Mouse (Mus musculus): Measurements from ENCODE around the gene Eda2r. TPM values are rescaled to one million over a fixed set of nuclear protein-coding genes. Genes with fewer than 3 reads are reported as not detected.

Eda2r gene
- total and polyA plus RNA-seq, 3 experiments: 0.13 to 0.21 TPM; not detected in 1

DNA sequence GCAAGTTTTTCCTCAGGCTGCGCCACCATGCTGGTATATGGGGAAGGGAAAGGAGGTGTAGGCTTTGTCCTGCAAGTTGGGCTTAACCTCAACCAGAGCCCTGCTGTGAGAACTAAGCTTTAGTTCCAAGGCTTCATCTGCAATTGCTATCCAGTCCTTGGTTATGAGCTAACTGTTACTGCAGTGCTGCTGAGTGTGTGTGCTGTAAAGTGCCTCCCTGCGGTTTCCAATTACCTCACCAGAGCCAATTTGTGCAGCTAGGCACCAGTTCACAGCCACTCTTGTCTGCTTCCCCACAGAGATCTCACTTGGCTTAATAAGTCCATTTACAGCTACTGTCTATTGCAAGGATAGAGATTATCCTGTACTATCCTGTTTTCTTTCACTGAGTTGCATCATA lies 16.1 kb downstream of the Eda2r start:
- dilution Hi-C loops (cut with MboI; ENCODE audit: extremely low pct_ligation_motif_present, extremely low pct_unique_long_range_greater_than_20kb, low sequenced_read_pairs): no loop called here
- TF ChIP-seq CHD1 (IDR thresholded peaks at IDR 0.05; ENCODE audit: low read depth, low read length): no peak
- TF ChIP-seq MXI1 (IDR thresholded peaks at IDR 0.05; ENCODE audit: low read depth, low read length): no peak
- no peak for TF ChIP-seq EP300 (IDR thresholded peaks at IDR 0.05; ENCODE audit: low read length)
- TF ChIP-seq E2F4 (IDR thresholded peaks at IDR 0.05; ENCODE audit: insufficient replicate concordance, low read depth, low read length): no peak
- TF ChIP-seq CHD2 (IDR thresholded peaks at IDR 0.05; ENCODE audit: low read length): no peak
- H3K27me3 ChIP-seq (replicated peaks): no peaks in the 10 kb centered on the region
- no peaks in the 10 kb centered on the region for H3K79me2 ChIP-seq (replicated peaks; ENCODE audit: control insufficient read depth, extremely low read depth, insufficient read depth, poor library complexity, severe bottlenecking)
- no peak overlapping the region for H3K4me2 ChIP-seq (ENCODE audit: insufficient read depth, low read depth, poor library complexity, severe bottlenecking)
- H3K4me1 ChIP-seq (ENCODE audit: control insufficient read depth in 1 of 2, insufficient read depth in 2 of 2): no peaks in the 10 kb centered on the region
- in situ Hi-C loops (cut with MboI; ENCODE audit: low pct_ligation_motif_present, low pct_unique_long_range_greater_than_20kb, low sequenced_read_pairs): no loop called here
- DNase-seq (ENCODE audit: extremely low read depth): no peak
- H3K9ac ChIP-seq (ENCODE audit: insufficient read depth, low read depth): no peak overlapping the region
- H3K4me3 ChIP-seq (replicated peaks in 1 of 3; ENCODE audit: low read depth in 2 of 3, low read length in 2 of 3, poor library complexity in 1 of 3): no peak overlapping the region
- H3K9me3 ChIP-seq (replicated peaks; ENCODE audit: low read length): peaks cover 6% of the 10 kb centered on the region
- no peaks in the 10 kb centered on the region for H3K36me3 ChIP-seq (replicated peaks in 1 of 2; ENCODE audit: control insufficient read depth in 1 of 2, insufficient read depth in 1 of 2, low read length in 1 of 2)
- no peak overlapping the region for H3K27ac ChIP-seq (ENCODE audit: insufficient read depth, low read depth)

DNA sequence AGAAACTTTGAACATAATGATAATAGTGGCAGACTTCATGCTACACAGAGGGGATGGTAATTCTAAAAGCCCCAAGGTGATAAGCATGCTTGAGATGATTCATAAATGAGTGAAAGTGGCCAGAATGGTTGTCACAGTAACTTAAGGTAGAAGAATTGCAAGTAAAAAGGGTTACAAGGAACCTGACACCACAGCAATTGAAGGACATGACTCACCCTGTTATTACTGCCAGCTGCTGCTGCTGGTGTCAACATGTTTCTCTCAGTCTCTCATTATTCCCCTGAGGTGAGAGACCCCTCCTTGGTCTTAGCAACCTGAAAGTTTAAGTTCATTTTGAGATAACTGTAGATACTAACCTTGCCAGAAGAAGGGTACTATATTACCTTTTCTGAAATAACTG lies 49.1 kb downstream of the Eda2r start:
- H3K9ac ChIP-seq (ENCODE audit: insufficient read depth, low read depth): no peak overlapping the region
- no peaks in the 10 kb centered on the region for H3K27me3 ChIP-seq (replicated peaks)
- H3K36me3 ChIP-seq (replicated peaks in 1 of 2; ENCODE audit: control insufficient read depth in 1 of 2, insufficient read depth in 1 of 2, low read length in 1 of 2): no peaks in the 10 kb centered on the region
- in situ Hi-C loops (cut with MboI; ENCODE audit: low pct_ligation_motif_present, low pct_unique_long_range_greater_than_20kb, low sequenced_read_pairs): no loop called here
- TF ChIP-seq E2F4 (IDR thresholded peaks at IDR 0.05; ENCODE audit: insufficient replicate concordance, low read depth, low read length) (no peak), CHD1 (IDR thresholded peaks at IDR 0.05; ENCODE audit: low read depth, low read length) (no peak), POLR2AphosphoS2 (IDR thresholded peaks at IDR 0.05; ENCODE audit: low read depth, low read length) (no peak), BHLHE40 (IDR thresholded peaks at IDR 0.05; ENCODE audit: low read depth, low read length) (no peak), PAX5 (IDR thresholded peaks at IDR 0.05; ENCODE audit: low read length) (no peak), RAD21 (IDR thresholded peaks at IDR 0.05; ENCODE audit: low read depth, low read length) (no peak), CTCF (conservative IDR thresholded peaks at IDR 0.05 in 1 of 2, IDR thresholded peaks at IDR 0.05 in 1 of 2; ENCODE audit: low read depth in 2 of 2, low read length in 2 of 2) (no peak), USF2 (conservative IDR thresholded peaks at IDR 0.05; ENCODE audit: low read depth, low read length) (no peak), HCFC1 (IDR thresholded peaks at IDR 0.05; ENCODE audit: low read depth, low read length) (no peak), IRF4 (IDR thresholded peaks at IDR 0.05; ENCODE audit: low read depth, low read length) (no peak), MAX (IDR thresholded peaks at IDR 0.05; ENCODE audit: low read length) (no peak), RCOR1 (conservative IDR thresholded peaks at IDR 0.05; ENCODE audit: low read depth, low read length) (no peak)
- dilution Hi-C loops (cut with MboI; ENCODE audit: extremely low pct_ligation_motif_present, extremely low pct_unique_long_range_greater_than_20kb, low sequenced_read_pairs): no loop called here
- H3K4me1 ChIP-seq (ENCODE audit: control insufficient read depth in 1 of 2, insufficient read depth in 2 of 2): no peaks in the 10 kb centered on the region
- H3K79me2 ChIP-seq (replicated peaks; ENCODE audit: control insufficient read depth, extremely low read depth, insufficient read depth, poor library complexity, severe bottlenecking): no peaks in the 10 kb centered on the region
- H3K4me3 ChIP-seq (replicated peaks in 1 of 3; ENCODE audit: low read depth in 2 of 3, low read length in 2 of 3, poor library complexity in 1 of 3): no peak overlapping the region
- DNase-seq (ENCODE audit: extremely low read depth): no peak
- H3K9me3 ChIP-seq (replicated peaks; ENCODE audit: low read length): no peaks in the 10 kb centered on the region
- H3K27ac ChIP-seq (ENCODE audit: insufficient read depth, low read depth): no peak overlapping the region
- no peak overlapping the region for H3K4me2 ChIP-seq (ENCODE audit: insufficient read depth, low read depth, poor library complexity, severe bottlenecking)
